Mouse (Mus musculus): ENCODE data around the gene Adap2. TPM values are rescaled to one million over a fixed set of nuclear protein-coding genes. Genes with fewer than 3 reads are reported as not detected.

The Adap2 gene
- polyA plus RNA-seq, 1 experiment from 2014 or later = 12.1 TPM

DNA sequence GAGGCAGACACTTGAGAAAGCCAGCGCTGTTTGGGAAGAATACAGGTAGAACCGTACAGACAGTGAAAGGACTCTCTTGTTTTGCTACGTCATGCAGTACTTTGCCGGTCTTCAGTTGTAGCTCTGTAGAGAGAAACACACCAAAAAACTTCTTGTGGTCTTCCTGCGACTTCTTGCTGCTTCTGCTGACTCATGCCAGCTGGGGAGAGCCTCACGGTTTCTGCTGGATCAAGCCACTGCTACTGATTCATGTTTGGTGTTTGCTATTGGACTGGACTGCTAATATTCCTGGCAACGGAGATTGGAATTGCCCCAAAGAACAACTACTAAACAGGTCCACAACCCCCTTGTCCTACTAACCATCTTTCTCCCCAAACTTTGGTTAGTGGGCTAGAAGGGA lies 42.4 kb downstream of the Adap2 start:
- no peak for DNase-seq
- WGBS (ENCODE audit: insufficient replicate concordance) = 80% methylated on average over 7 of the region's 7 CpGs
- TF ChIP-seq EP300 (IDR thresholded peaks at IDR 0.05; ENCODE audit: low read depth) (no peak), CTCF (IDR thresholded peaks at IDR 0.05; ENCODE audit: low read depth) (no peak)

DNA sequence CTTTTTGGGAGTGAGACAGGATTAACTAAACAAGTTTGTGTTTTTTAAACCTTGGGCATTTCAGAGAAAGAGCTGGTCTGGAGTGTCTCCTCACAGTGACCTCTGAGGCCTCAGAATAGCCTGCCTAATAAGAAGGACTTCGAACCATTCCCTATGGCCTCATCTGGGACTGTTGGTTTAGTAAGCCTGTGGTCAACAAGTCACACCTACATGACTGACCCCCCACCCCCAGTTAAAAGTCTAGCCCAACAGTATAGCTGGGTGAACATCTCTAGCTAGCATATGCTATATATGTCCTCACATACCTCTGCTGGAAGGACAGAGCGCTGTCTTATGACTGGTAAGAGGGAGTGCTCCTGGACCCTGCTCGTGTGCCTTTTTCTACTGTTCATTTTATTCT lies 45.4 kb downstream of the Adap2 start:
- TF ChIP-seq CTCF (IDR thresholded peaks at IDR 0.05; ENCODE audit: low read depth) (no peak), EP300 (IDR thresholded peaks at IDR 0.05; ENCODE audit: low read depth) (no peak)
- H3K27ac ChIP-seq (ENCODE audit: low read depth) = 0 out of 2 replicates have a peak overlapping the region, but pooled peaks have one; percentile 30
- no peak overlapping the region for H3K4me3 ChIP-seq (ENCODE audit: low read depth, low read length)
- no peak overlapping the region for H3K9ac ChIP-seq (replicated peaks)
- 73% methylated on average over 3 of the region's 3 CpGs for WGBS (ENCODE audit: insufficient replicate concordance)
- H3K36me3 ChIP-seq (replicated peaks; ENCODE audit: insufficient read depth, low read length) = peaks cover 13% of the 10 kb centered on the region
- ATAC-seq (peak; percentile 80), DNase-seq (no peak)
- H3K9me3 ChIP-seq (ENCODE audit: low read length) = no peaks in the 10 kb centered on the region
- H3K27me3 ChIP-seq (ENCODE audit: insufficient read depth, low read length) = no peaks in the 10 kb centered on the region
- H3K4me2 ChIP-seq (ENCODE audit: low read depth, low read length) = no peak overlapping the region
- H3K4me1 ChIP-seq (ENCODE audit: insufficient read depth) = peaks cover 2% of the 10 kb centered on the region; the same call in 1 of the 2 replicates

More for the DNA sequence above, 42.4 kb downstream of the Adap2 start:
- peaks cover 20% of the 10 kb centered on the region for H3K36me3 ChIP-seq (replicated peaks; ENCODE audit: insufficient read depth, low read length)
- no peaks in the 10 kb centered on the region for H3K9me3 ChIP-seq (ENCODE audit: low read length)
- no peak for ATAC-seq
- no peaks in the 10 kb centered on the region for H3K4me1 ChIP-seq (ENCODE audit: insufficient read depth)
- H3K27me3 ChIP-seq (ENCODE audit: insufficient read depth, low read length) = no peaks in the 10 kb centered on the region
- H3K4me2 ChIP-seq (ENCODE audit: low read depth, low read length) = no peak overlapping the region
- no peak overlapping the region for H3K27ac ChIP-seq (ENCODE audit: low read depth)
- no peak overlapping the region for H3K9ac ChIP-seq (replicated peaks)
- no peak overlapping the region for H3K4me3 ChIP-seq (ENCODE audit: low read depth, low read length)

GRCm38 (mm10) chr11:80199773-80200172 lies 45.9 kb downstream of the Adap2 start:
- Histone ChIP-seq H3K27me3 (ENCODE audit: insufficient read depth, low read length) (no peaks in the 10 kb centered on the region), H3K4me3 (ENCODE audit: low read depth, low read length) (no peak overlapping the region), H3K27ac (ENCODE audit: low read depth) (0 out of 2 replicates have a peak overlapping the region, but pooled peaks have one; percentile 30), H3K9ac (replicated peaks) (no peak overlapping the region), H3K4me2 (ENCODE audit: low read depth, low read length) (no peak overlapping the region), H3K9me3 (ENCODE audit: low read length) (no peaks in the 10 kb centered on the region), H3K4me1 (ENCODE audit: insufficient read depth) (peaks cover 2% of the 10 kb centered on the region; the same call in 1 of the 2 replicates), H3K36me3 (replicated peaks; ENCODE audit: insufficient read depth, low read length) (peaks cover 8% of the 10 kb centered on the region)
- TF ChIP-seq EP300 (IDR thresholded peaks at IDR 0.05; ENCODE audit: low read depth) = no peak
- peak; percentile 51 for TF ChIP-seq CTCF (IDR thresholded peaks at IDR 0.05; ENCODE audit: low read depth)
- ATAC-seq = peak; percentile 21; the same call in 1 of the 2 replicates
- no peak for DNase-seq
- WGBS (ENCODE audit: insufficient replicate concordance) = 86% methylated on average over 2 of the region's 2 CpGs

- Histone ChIP-seq H3K4me1 (ENCODE audit: insufficient read depth) (peaks cover 2% of the 10 kb centered on the region; the same call in 1 of the 2 replicates), H3K36me3 (replicated peaks; ENCODE audit: insufficient read depth, low read length) (peaks cover 5% of the 10 kb centered on the region; the same call in 1 of the 2 replicates), H3K4me2 (ENCODE audit: low read depth, low read length) (no peak overlapping the region), H3K27me3 (ENCODE audit: insufficient read depth, low read length) (no peaks in the 10 kb centered on the region), H3K27ac (ENCODE audit: low read depth) (no peak overlapping the region), H3K4me3 (ENCODE audit: low read depth, low read length) (no peak overlapping the region), H3K9ac (replicated peaks) (no peak overlapping the region), H3K9me3 (ENCODE audit: low read length) (no peaks in the 10 kb centered on the region)
- DNase-seq = no peak
- WGBS (ENCODE audit: insufficient replicate concordance) = 90% methylated on average over 1 of the region's 1 CpGs
- TF ChIP-seq EP300 (IDR thresholded peaks at IDR 0.05; ENCODE audit: low read depth) (no peak), CTCF (IDR thresholded peaks at IDR 0.05; ENCODE audit: low read depth) (peak; percentile 73)
- no peak for ATAC-seq
These were observed 46.4 kb downstream of the Adap2 start for GRCm38 (mm10) chr11:80200326-80200725.

DNA sequence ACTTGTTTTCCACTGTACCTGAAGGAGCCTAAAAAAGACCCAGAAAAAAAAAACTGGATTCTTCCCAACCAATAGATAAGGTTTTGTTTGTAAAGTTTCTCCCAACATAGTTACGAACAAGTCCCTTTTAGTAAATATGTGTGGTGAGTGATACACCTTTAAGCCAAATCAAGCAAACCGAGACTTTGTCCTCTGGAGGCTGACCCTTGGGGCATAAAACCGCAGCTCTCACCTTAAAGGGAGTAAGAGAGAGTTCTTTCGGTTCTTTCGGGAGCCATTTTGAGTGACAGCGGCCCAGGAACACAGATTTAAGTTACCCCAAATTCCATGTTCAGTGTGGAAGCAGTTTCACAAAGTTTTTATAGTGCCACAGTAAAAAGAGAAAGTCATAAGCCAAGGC lies 48.4 kb downstream of the Adap2 start:
- peaks cover 5% of the 10 kb centered on the region; the same call in 1 of the 2 replicates for H3K36me3 ChIP-seq (replicated peaks; ENCODE audit: insufficient read depth, low read length)
- no peaks in the 10 kb centered on the region for H3K27me3 ChIP-seq (ENCODE audit: insufficient read depth, low read length)
- DNase-seq = no peak
- peak overlapping the region; percentile 36 for H3K4me2 ChIP-seq (ENCODE audit: low read depth, low read length)
- 55% methylated on average over 6 of the region's 6 CpGs for WGBS (ENCODE audit: insufficient replicate concordance)
- ATAC-seq = peak; percentile 55
- H3K4me3 ChIP-seq (ENCODE audit: low read depth, low read length) = no peak overlapping the region
- peaks cover 2% of the 10 kb centered on the region; the same call in 1 of the 2 replicates for H3K4me1 ChIP-seq (ENCODE audit: insufficient read depth)
- H3K27ac ChIP-seq (ENCODE audit: low read depth) = peak overlapping the region; percentile 86
- H3K9ac ChIP-seq (replicated peaks) = peak overlapping the region; percentile 44; the same call in 1 of the 2 replicates
- no peak for TF ChIP-seq EP300 (IDR thresholded peaks at IDR 0.05; ENCODE audit: low read depth)
- no peak for TF ChIP-seq CTCF (IDR thresholded peaks at IDR 0.05; ENCODE audit: low read depth)
- H3K9me3 ChIP-seq (ENCODE audit: low read length) = no peaks in the 10 kb centered on the region

DNA sequence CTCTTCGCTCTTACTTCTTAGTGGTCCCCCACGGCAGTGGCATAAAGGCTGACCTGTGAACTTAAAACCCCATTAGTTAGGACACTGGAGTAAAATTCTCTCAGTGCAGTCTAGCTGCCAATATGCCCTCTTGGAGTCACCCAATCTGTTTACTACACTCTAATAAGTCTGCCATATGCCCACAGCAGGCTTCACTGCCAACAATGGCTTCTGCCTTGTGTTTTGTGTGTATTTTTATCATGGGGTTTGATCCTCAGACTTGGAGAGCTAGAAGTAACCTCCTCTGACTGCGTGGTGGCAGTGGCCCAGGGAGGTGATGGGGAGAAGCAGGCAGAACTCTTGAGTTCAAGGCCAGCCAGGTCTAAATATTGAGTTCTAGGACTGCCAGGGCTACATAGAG lies 50.1 kb downstream of the Adap2 start:
- TF ChIP-seq EP300 (IDR thresholded peaks at IDR 0.05; ENCODE audit: low read depth) = no peak
- no peak for TF ChIP-seq CTCF (IDR thresholded peaks at IDR 0.05; ENCODE audit: low read depth)
- no peak overlapping the region for H3K27ac ChIP-seq (ENCODE audit: low read depth)
- no peaks in the 10 kb centered on the region; the same call in 1 of the 2 replicates for H3K36me3 ChIP-seq (replicated peaks; ENCODE audit: insufficient read depth, low read length)
- H3K4me3 ChIP-seq (ENCODE audit: low read depth, low read length) = no peak overlapping the region
- ATAC-seq (no peak), DNase-seq (no peak)
- H3K4me1 ChIP-seq (ENCODE audit: insufficient read depth) = peaks cover 2% of the 10 kb centered on the region; the same call in 1 of the 2 replicates
- H3K9me3 ChIP-seq (ENCODE audit: low read length) = no peaks in the 10 kb centered on the region
- no peaks in the 10 kb centered on the region for H3K27me3 ChIP-seq (ENCODE audit: insufficient read depth, low read length)
- no peak overlapping the region for H3K9ac ChIP-seq (replicated peaks)
- WGBS (ENCODE audit: insufficient replicate concordance) = 75% methylated on average over 3 of the region's 3 CpGs
- no peak overlapping the region for H3K4me2 ChIP-seq (ENCODE audit: low read depth, low read length)

Data from liver, postnatal 0 days (tissue).